Mouse (Mus musculus): ENCODE measurements around the gene Ssh2. TPM values are rescaled to one million over a fixed set of nuclear protein-coding genes. Genes with fewer than 3 reads are reported as not detected.
A peak's percentile ranks its signal among the peaks of the same experiment; 100 is the strongest.

Ssh2 gene
- polyA plus RNA-seq, 1 experiment from 2014 or later: 14.3 TPM

GRCm38 (mm10) chr11:77214142-77214692 is 1.9 kb upstream of the Ssh2 start:
- DNase-seq (ENCODE audit: low spot score) (no peak), ATAC-seq (ENCODE audit: insufficient read depth, low FRiP score, low TSS enrichment) (no peak)
- 95% methylated on average over 1 of the region's 1 CpGs for WGBS
- Histone ChIP-seq H3K27me3 (ENCODE audit: control insufficient read depth, insufficient read depth, low read length) (no peaks in the 10 kb centered on the region), H3K27ac (ENCODE audit: low read depth, low read length) (no peak overlapping the region), H3K9me3 (ENCODE audit: control insufficient read depth, low read length) (no peaks in the 10 kb centered on the region), H3K4me2 (ENCODE audit: low read depth) (no peak overlapping the region), H3K36me3 (ENCODE audit: control insufficient read depth, insufficient read depth, low read length) (no peaks in the 10 kb centered on the region), H3K9ac (ENCODE audit: low read length) (no peak overlapping the region), H3K4me3 (ENCODE audit: low read depth, low read length) (no peak overlapping the region), H3K4me1 (ENCODE audit: control insufficient read depth, insufficient read depth, low read length) (peaks cover 5% of the 10 kb centered on the region; the same call in 1 of the 2 replicates)

- Histone ChIP-seq H3K27me3 (ENCODE audit: control insufficient read depth, insufficient read depth, low read length) (no peaks in the 10 kb centered on the region), H3K9ac (ENCODE audit: low read length) (no peak overlapping the region), H3K4me3 (ENCODE audit: low read depth, low read length) (no peak overlapping the region), H3K4me2 (ENCODE audit: low read depth) (no peak overlapping the region), H3K27ac (ENCODE audit: low read depth, low read length) (no peak overlapping the region), H3K9me3 (ENCODE audit: control insufficient read depth, low read length) (no peaks in the 10 kb centered on the region), H3K36me3 (ENCODE audit: control insufficient read depth, insufficient read depth, low read length) (no peaks in the 10 kb centered on the region), H3K4me1 (ENCODE audit: control insufficient read depth, insufficient read depth, low read length) (peaks cover 5% of the 10 kb centered on the region; the same call in 1 of the 2 replicates)
- 7% methylated on average over 1 of the region's 1 CpGs for WGBS
- peak; percentile 47 for DNase-seq (ENCODE audit: low spot score)
- no peak; the same call in 1 of the 2 replicates for ATAC-seq (ENCODE audit: insufficient read depth, low FRiP score, low TSS enrichment)
Measured at GRCm38 (mm10) chr11:77214755-77215154, 1.3 kb upstream of the Ssh2 start.

DNA sequence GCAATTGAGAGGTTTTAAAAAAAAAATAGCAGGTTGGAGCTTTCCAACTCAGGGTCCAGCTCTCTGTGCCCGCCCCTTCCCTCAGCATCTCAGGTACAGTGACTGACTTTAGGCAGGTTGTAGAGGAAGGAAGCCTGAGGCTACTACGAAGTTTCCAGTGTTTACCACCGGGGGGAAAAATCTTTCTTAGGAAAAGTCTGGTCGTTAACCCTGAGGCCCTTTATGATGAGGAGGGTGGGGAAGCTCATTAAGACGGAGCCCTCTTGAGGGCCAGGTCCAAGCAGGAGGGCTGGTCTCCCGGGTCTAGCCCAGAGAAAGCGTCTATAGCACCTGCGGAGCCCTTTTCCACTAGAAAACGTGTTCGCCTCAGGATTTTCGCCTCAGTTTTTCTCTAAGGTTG is 604 bp upstream of the Ssh2 start:
- peak overlapping the region; percentile 84 for H3K9ac ChIP-seq (ENCODE audit: low read length)
- no peaks in the 10 kb centered on the region for H3K9me3 ChIP-seq (ENCODE audit: control insufficient read depth, low read length)
- H3K27ac ChIP-seq (ENCODE audit: low read depth, low read length): peak overlapping the region; percentile 98
- DNase-seq (ENCODE audit: low spot score): no peak
- peak overlapping the region; percentile 89 for H3K4me2 ChIP-seq (ENCODE audit: low read depth)
- no peaks in the 10 kb centered on the region for H3K27me3 ChIP-seq (ENCODE audit: control insufficient read depth, insufficient read depth, low read length)
- H3K4me3 ChIP-seq (ENCODE audit: low read depth, low read length): peak overlapping the region; percentile 90
- peaks cover 5% of the 10 kb centered on the region; the same call in 1 of the 2 replicates for H3K4me1 ChIP-seq (ENCODE audit: control insufficient read depth, insufficient read depth, low read length)
- 0 out of 2 replicates have a peak, but pooled peaks have one; percentile 14 for ATAC-seq (ENCODE audit: insufficient read depth, low FRiP score, low TSS enrichment)
- H3K36me3 ChIP-seq (ENCODE audit: control insufficient read depth, insufficient read depth, low read length): no peaks in the 10 kb centered on the region
- under 1% methylated on average over 11 of the region's 11 CpGs for WGBS

DNA sequence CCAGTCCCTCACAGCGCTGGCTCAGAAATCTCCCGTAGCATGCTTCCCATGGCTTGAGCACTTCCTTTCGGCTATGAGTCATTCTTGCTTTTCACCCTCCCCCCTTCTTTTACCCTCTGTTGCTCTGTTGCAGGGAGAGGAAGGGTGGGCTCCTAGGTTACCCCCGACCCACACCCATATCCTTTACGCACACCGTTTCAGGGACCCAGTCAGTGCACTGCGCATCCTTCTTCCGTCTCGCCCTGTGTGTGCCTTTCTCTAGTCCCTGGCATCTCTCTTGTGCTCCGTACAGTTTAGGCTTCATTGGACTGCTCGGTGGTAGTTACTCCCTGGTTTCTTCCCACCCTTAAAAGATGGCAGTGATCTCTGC is 659 bp downstream of the Ssh2 start:
- H3K4me1 ChIP-seq (ENCODE audit: control insufficient read depth, insufficient read depth, low read length): peaks cover 5% of the 10 kb centered on the region; the same call in 1 of the 2 replicates
- peak; percentile 53 for ATAC-seq (ENCODE audit: insufficient read depth, low FRiP score, low TSS enrichment)
- DNase-seq (ENCODE audit: low spot score): no peak

DNA sequence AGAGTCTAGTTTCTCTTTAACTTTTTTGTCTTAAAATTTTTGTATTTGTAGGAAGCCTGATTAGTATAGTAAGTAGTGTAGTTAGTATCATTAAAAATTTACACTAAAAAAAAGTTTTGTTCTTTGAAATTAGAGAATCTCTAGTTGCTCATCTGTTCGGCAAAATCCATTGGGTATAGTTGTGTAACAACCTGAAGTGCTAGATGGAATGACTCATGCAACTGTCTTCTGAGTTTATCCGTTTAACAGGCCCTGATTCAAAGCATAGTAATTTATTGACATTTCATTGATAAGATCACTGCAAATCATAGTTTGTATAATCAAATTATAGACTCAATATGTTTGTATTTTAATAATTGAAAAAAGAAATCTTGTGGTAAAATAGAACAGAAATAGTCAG is 14.7 kb downstream of the Ssh2 start:
- Histone ChIP-seq H3K27ac (ENCODE audit: low read depth, low read length) (no peak overlapping the region), H3K9ac (ENCODE audit: low read length) (no peak overlapping the region), H3K4me3 (ENCODE audit: low read depth, low read length) (no peak overlapping the region), H3K9me3 (ENCODE audit: control insufficient read depth, low read length) (no peaks in the 10 kb centered on the region), H3K4me2 (ENCODE audit: low read depth) (no peak overlapping the region), H3K27me3 (ENCODE audit: control insufficient read depth, insufficient read depth, low read length) (no peaks in the 10 kb centered on the region), H3K36me3 (ENCODE audit: control insufficient read depth, insufficient read depth, low read length) (no peaks in the 10 kb centered on the region), H3K4me1 (ENCODE audit: control insufficient read depth, insufficient read depth, low read length) (no peaks in the 10 kb centered on the region)
- WGBS: 81% methylated on average over 2 of the region's 2 CpGs
- ATAC-seq (ENCODE audit: insufficient read depth, low FRiP score, low TSS enrichment): no peak
- DNase-seq (ENCODE audit: low spot score): no peak

More for the DNA sequence above, 659 bp downstream of the Ssh2 start:
- Histone ChIP-seq H3K9ac (ENCODE audit: low read length) (peak overlapping the region; percentile 84), H3K9me3 (ENCODE audit: control insufficient read depth, low read length) (no peaks in the 10 kb centered on the region), H3K4me2 (ENCODE audit: low read depth) (peak overlapping the region; percentile 89), H3K27me3 (ENCODE audit: control insufficient read depth, insufficient read depth, low read length) (no peaks in the 10 kb centered on the region), H3K36me3 (ENCODE audit: control insufficient read depth, insufficient read depth, low read length) (no peaks in the 10 kb centered on the region), H3K27ac (ENCODE audit: low read depth, low read length) (peak overlapping the region; percentile 98), H3K4me3 (ENCODE audit: low read depth, low read length) (peak overlapping the region; percentile 90)
- WGBS: under 1% methylated on average over 11 of the region's 11 CpGs

GRCm38 (mm10) chr11:77231514-77231913 is 15.4 kb downstream of the Ssh2 start:
- H3K36me3 ChIP-seq (ENCODE audit: control insufficient read depth, insufficient read depth, low read length): no peaks in the 10 kb centered on the region
- H3K4me3 ChIP-seq (ENCODE audit: low read depth, low read length): no peak overlapping the region
- H3K4me2 ChIP-seq (ENCODE audit: low read depth): no peak overlapping the region
- no peaks in the 10 kb centered on the region for H3K9me3 ChIP-seq (ENCODE audit: control insufficient read depth, low read length)
- H3K9ac ChIP-seq (ENCODE audit: low read length): no peak overlapping the region
- H3K27me3 ChIP-seq (ENCODE audit: control insufficient read depth, insufficient read depth, low read length): no peaks in the 10 kb centered on the region
- no peak overlapping the region for H3K27ac ChIP-seq (ENCODE audit: low read depth, low read length)
- WGBS: 95% methylated on average over 2 of the region's 2 CpGs
- no peaks in the 10 kb centered on the region for H3K4me1 ChIP-seq (ENCODE audit: control insufficient read depth, insufficient read depth, low read length)
- ATAC-seq (ENCODE audit: insufficient read depth, low FRiP score, low TSS enrichment) (no peak), DNase-seq (ENCODE audit: low spot score) (no peak)

- H3K36me3 ChIP-seq (ENCODE audit: control insufficient read depth, insufficient read depth, low read length): no peaks in the 10 kb centered on the region
- 91% methylated on average over 1 of the region's 1 CpGs for WGBS
- H3K9ac ChIP-seq (ENCODE audit: low read length): no peak overlapping the region
- DNase-seq (ENCODE audit: low spot score) (no peak), ATAC-seq (ENCODE audit: insufficient read depth, low FRiP score, low TSS enrichment) (no peak)
- no peaks in the 10 kb centered on the region for H3K4me1 ChIP-seq (ENCODE audit: control insufficient read depth, insufficient read depth, low read length)
- H3K4me2 ChIP-seq (ENCODE audit: low read depth): no peak overlapping the region
- no peak overlapping the region for H3K4me3 ChIP-seq (ENCODE audit: low read depth, low read length)
- H3K27ac ChIP-seq (ENCODE audit: low read depth, low read length): no peak overlapping the region
- H3K27me3 ChIP-seq (ENCODE audit: control insufficient read depth, insufficient read depth, low read length): no peaks in the 10 kb centered on the region
- H3K9me3 ChIP-seq (ENCODE audit: control insufficient read depth, low read length): no peaks in the 10 kb centered on the region
Measured at GRCm38 (mm10) chr11:77235267-77235666, 19.2 kb downstream of the Ssh2 start.

DNA sequence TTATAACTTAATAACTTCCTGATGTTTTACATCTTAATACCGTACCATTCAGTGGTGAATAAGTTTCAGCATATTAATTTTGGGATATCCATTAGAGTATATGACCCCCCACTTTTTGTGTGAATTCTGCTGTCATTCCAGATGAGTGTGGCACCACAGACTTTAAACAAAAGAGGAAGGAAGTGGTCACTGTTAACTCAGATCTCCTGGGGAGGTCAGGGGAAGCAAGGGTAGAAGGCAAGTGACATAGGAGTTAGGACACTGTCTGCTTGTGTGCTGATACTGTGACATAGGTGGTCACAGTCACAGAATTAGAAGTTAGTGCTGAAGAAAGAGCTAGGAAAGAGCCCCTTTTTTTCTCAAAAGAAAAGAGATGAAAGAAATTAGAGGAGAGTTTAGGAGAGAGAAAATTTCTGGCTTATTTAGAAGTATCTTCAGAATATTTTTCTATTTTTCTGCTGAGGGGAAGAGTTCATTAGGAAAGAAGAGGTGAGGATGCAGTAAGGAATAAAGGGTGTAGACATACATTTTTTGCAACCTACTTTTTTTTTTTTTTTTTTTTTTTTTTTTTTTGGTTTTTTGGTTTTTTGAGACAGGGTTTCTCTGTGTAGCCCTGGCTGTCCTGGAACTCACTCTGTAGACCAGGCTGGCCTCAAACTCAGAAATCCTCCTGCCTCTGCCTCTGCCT is 23.7 kb downstream of the Ssh2 start:
- no peak overlapping the region for H3K27ac ChIP-seq (ENCODE audit: low read depth, low read length)
- no peak for DNase-seq (ENCODE audit: low spot score)
- H3K9me3 ChIP-seq (ENCODE audit: control insufficient read depth, low read length): no peaks in the 10 kb centered on the region
- H3K4me1 ChIP-seq (ENCODE audit: control insufficient read depth, insufficient read depth, low read length): no peaks in the 10 kb centered on the region
- ATAC-seq (ENCODE audit: insufficient read depth, low FRiP score, low TSS enrichment): no peak
- no peaks in the 10 kb centered on the region for H3K36me3 ChIP-seq (ENCODE audit: control insufficient read depth, insufficient read depth, low read length)
- H3K4me3 ChIP-seq (ENCODE audit: low read depth, low read length): no peak overlapping the region
- WGBS: 88% methylated on average over 1 of the region's 1 CpGs
- no peak overlapping the region for H3K9ac ChIP-seq (ENCODE audit: low read length)
- no peak overlapping the region for H3K4me2 ChIP-seq (ENCODE audit: low read depth)
- H3K27me3 ChIP-seq (ENCODE audit: control insufficient read depth, insufficient read depth, low read length): no peaks in the 10 kb centered on the region

Data from neural tube, embryonic 11.5 days (tissue).